Mouse (Mus musculus): ENCODE results near the gene Ncbp1. TPM values are rescaled to one million over a fixed set of nuclear protein-coding genes. Genes with fewer than 3 reads are reported as not detected.
A peak's percentile ranks its signal among the peaks of the same experiment; 100 is the strongest.

The Ncbp1 gene
- polyA plus RNA-seq (2015; fragmentation: Nextera tagmentation; extraction: Ambion mirVana) = 21.9 and 23.8 TPM in 2 replicates

DNA sequence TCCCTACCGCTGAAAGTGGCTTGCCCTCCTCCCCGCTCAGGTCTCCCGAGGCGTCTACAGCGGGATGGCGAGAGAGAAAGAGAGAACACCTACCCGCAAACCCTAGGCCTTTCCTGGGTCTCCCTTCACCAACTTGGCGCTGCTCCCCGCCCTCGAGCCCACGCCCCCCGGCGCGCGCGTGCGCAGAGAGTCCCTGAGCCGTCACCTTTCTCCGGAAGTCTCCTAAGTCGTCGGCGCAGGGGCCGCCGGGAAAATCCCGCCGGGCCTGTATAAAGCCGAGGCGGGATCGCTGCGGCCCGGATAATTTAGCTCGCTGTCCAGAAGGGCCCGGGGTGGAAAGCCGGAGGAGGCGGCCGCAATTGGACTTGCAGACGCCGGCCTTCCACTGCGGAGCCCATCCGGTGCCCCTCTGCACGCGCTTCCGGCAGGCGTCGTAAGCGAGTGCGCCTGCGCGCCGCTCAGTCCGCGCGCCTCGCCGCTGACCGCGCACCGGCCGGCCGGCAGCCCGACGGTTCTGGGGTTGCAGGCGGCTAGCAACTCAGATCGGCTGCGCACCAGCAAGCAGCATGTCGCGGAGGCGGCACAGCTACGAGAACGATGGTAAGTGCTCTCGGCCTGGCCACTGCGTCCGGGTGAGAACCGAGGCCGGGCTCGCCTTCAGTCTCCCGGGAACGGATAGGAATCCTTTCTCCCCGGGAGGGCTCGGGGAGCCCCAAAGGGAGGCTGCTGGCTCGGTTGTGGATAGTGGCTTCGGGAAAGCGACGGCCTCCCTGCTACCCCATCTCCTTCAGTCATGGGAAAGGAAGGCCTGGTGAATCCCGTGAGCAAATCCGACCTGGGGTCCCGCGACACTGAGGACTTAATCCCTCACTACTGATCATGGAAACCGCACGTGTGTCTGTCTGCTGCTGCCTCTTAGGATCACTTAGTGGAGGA lies at the start of gene Ncbp1, which contains the start of gene Tstd2:
TSS of gene Ncbp1 (plus strand) at position 327 of the 936 bp plus-strand sequence.
TSS of gene Tstd2 (minus strand) at position 408 of the 936 bp plus-strand sequence.
- ATAC-seq = peak; percentile 96
- under 1% methylated on average over 86 of the region's 90 CpGs for WGBS

DNA sequence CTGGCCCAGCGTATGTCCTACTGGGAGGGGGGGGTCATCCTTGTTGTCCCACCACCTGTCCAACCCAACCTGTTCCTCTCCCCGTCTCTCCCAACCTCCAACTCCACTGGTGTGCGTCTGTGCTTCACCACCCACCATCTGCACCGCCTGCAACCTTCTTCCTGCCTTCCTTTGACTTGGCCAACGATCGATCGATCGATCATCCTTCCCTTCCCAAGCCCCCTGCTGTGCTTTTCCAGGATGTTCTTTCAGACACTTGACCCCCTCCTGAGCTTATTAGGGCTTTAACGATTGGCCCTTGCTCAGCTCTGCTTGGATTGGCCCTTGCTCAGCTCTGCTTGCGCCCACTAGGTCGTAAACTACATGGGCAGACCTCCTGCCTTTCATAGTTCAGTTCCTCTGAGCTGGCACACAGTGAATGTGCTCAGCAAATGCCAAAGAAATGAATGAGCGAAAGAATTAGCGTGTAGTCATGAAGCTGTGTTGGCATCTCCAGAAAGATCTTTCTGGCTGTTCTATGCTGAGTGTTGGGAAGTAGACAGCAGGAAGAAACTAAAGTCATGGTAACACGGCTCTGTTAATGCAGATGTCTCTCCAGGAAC lies 48.8 kb upstream of the Ncbp1 start:
- Histone ChIP-seq H3K36me3 (ENCODE audit: insufficient read depth, low read length) (no peaks in the 10 kb centered on the region), H3K27me3 (replicated peaks; ENCODE audit: insufficient read depth, low read length) (no peaks in the 10 kb centered on the region), H3K27ac (ENCODE audit: low read length) (no peak overlapping the region), H3K4me2 (replicated peaks; ENCODE audit: low read depth, low read length) (no peak overlapping the region), H3K4me1 (ENCODE audit: insufficient read depth, low read depth, low read length) (no peaks in the 10 kb centered on the region; the same call in 1 of the 2 replicates), H3K9me3 (ENCODE audit: low read length) (no peaks in the 10 kb centered on the region), H3K9ac (replicated peaks; ENCODE audit: low read depth) (no peak overlapping the region), H3K4me3 (ENCODE audit: low read depth, low read length) (no peak overlapping the region)
- no peak for ATAC-seq
- 93% methylated on average over 14 of the region's 14 CpGs for WGBS
- no peak for TF ChIP-seq EP300 (IDR thresholded peaks at IDR 0.05)
- no peak for TF ChIP-seq CTCF (IDR thresholded peaks at IDR 0.05)
- no peak for DNase-seq (ENCODE audit: low spot score)

More for the DNA sequence above, at the start of gene Ncbp1, which contains the start of gene Tstd2:
- Histone ChIP-seq H3K4me2 (replicated peaks; ENCODE audit: low read depth, low read length) (peak within 1 kb of the TSS; percentile 87), H3K36me3 (ENCODE audit: insufficient read depth, low read length) (no peaks in the 10 kb centered on the region), H3K4me1 (ENCODE audit: insufficient read depth, low read depth, low read length) (peaks cover 16% of the 10 kb centered on the region; the same call in 1 of the 2 replicates), H3K4me3 (ENCODE audit: low read depth, low read length) (peak within 1 kb of the TSS; percentile 83), H3K27me3 (replicated peaks; ENCODE audit: insufficient read depth, low read length) (no peaks in the 10 kb centered on the region), H3K9me3 (ENCODE audit: low read length) (no peaks in the 10 kb centered on the region), H3K9ac (replicated peaks; ENCODE audit: low read depth) (peak within 1 kb of the TSS; percentile 90), H3K27ac (ENCODE audit: low read length) (peak within 1 kb of the TSS; percentile 99)
- TF ChIP-seq EP300 (IDR thresholded peaks at IDR 0.05) = no peak
- TF ChIP-seq CTCF (IDR thresholded peaks at IDR 0.05) = peak; percentile 10; the same call in 1 of the 2 replicates
- peak; percentile 94 for DNase-seq (ENCODE audit: low spot score)

DNA sequence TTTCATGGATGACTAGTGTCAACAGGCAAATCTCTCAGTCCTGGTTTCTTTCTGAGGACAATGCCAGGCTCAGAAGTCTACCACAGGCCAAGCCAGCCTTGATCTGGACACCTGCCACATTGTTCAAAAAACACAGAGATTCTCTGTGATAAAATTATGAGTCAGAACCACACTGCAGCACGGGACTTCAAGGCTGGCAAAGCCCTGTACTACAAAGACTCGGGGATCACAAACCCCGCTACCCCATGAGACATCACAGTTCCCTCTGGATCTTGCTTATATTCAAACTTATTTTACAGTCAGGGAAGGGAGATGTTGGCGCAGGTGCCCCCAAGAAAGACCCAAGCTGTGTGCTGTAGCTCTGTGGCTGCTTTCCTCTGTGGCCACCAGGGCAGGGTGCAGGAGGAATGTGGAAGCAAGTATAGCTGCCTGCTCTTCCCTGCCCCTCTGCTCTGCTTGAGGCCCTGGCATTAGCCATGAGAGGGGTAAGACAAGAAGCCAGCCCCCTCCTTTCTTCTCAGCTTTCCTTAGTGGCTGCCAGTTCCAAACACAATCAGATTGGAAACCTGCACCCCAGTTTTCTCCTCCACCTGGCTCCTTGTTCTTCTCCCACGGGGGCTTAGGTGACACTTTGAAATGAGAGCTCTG lies 45.9 kb upstream of the Ncbp1 start:
- Histone ChIP-seq H3K27ac (ENCODE audit: low read length) (no peak overlapping the region), H3K4me3 (ENCODE audit: low read depth, low read length) (no peak overlapping the region), H3K9ac (replicated peaks; ENCODE audit: low read depth) (no peak overlapping the region), H3K4me1 (ENCODE audit: insufficient read depth, low read depth, low read length) (no peaks in the 10 kb centered on the region), H3K4me2 (replicated peaks; ENCODE audit: low read depth, low read length) (no peak overlapping the region), H3K27me3 (replicated peaks; ENCODE audit: insufficient read depth, low read length) (no peaks in the 10 kb centered on the region), H3K9me3 (ENCODE audit: low read length) (no peaks in the 10 kb centered on the region), H3K36me3 (ENCODE audit: insufficient read depth, low read length) (no peaks in the 10 kb centered on the region)
- DNase-seq (ENCODE audit: low spot score) (no peak), ATAC-seq (no peak)
- TF ChIP-seq EP300 (IDR thresholded peaks at IDR 0.05) (no peak), CTCF (IDR thresholded peaks at IDR 0.05) (no peak)
- WGBS = 82% methylated on average over 5 of the region's 5 CpGs

DNA sequence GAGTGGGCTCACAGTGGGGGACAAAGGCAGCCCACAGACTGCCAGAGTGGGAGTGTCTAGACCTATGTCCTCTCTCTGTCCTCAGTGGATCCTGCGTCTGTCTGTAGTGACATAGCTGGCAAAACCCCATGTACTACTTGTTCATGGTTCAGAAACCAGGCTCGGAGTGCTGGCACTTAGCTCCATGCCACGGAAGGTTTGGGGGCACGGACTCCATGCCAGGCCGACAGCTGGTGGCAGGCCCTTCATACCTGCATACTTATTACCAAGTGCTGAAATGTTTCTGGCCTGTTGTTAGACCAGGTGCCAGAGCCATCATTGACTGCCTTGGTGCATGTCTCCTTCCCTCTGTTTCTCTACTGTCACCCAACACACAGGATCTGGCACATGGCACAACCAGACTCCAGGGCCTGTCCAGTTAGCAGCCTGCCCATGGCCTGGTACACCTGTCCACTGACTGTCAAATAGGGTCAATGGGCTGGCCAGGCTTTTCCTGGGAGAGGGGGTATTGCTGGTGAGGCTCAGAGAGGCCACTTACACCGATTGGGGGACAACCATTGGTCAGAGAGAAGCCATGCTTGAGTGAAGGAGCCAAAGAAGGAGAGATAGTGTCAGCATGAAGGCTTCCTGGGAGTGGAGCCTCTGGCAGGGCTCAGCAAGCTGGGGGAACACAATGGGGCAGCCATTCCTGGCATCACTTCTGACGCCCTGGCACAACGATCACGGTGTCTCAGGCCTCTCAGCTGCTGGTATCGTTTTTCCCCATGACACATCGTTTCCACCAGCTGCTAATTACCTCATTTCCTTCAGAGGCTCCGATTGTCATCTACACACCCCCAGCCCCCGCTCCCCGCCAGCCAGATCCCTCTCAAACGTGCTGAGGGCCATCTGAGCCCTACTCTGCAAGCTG lies 43.2 kb upstream of the Ncbp1 start:
- Histone ChIP-seq H3K9ac (replicated peaks; ENCODE audit: low read depth) (no peak overlapping the region), H3K36me3 (ENCODE audit: insufficient read depth, low read length) (no peaks in the 10 kb centered on the region), H3K4me2 (replicated peaks; ENCODE audit: low read depth, low read length) (no peak overlapping the region), H3K27ac (ENCODE audit: low read length) (no peak overlapping the region), H3K27me3 (replicated peaks; ENCODE audit: insufficient read depth, low read length) (no peaks in the 10 kb centered on the region), H3K9me3 (ENCODE audit: low read length) (no peaks in the 10 kb centered on the region), H3K4me3 (ENCODE audit: low read depth, low read length) (no peak overlapping the region), H3K4me1 (ENCODE audit: insufficient read depth, low read depth, low read length) (no peaks in the 10 kb centered on the region)
- no peak for ATAC-seq
- TF ChIP-seq EP300 (IDR thresholded peaks at IDR 0.05) = no peak
- TF ChIP-seq CTCF (IDR thresholded peaks at IDR 0.05) = no peak
- 54% methylated on average over 15 of the region's 15 CpGs for WGBS
- DNase-seq (ENCODE audit: low spot score) = no peak

DNA sequence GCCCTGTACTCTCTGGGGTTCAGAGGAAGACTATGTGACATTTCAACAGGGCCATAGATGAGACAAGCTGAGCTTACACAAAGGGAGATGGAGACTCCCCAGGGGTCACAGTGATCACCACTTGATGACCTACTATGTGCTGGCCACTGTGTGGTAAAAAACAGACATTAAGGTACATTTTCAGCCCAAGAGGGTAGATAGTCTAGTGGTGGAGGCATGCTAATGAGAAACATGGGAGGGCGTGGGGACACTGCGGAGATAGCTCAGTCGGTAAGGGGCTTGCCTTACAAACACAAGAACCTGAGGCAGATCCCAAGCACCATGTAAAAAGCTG lies 42.6 kb upstream of the Ncbp1 start:
- TF ChIP-seq CTCF (IDR thresholded peaks at IDR 0.05) (no peak), EP300 (IDR thresholded peaks at IDR 0.05) (no peak)
- H3K4me3 ChIP-seq (ENCODE audit: low read depth, low read length) = no peak overlapping the region
- 92% methylated on average over 3 of the region's 3 CpGs for WGBS

More for the DNA sequence above, 42.6 kb upstream of the Ncbp1 start:
- H3K27me3 ChIP-seq (replicated peaks; ENCODE audit: insufficient read depth, low read length) = no peaks in the 10 kb centered on the region
- no peak overlapping the region for H3K4me2 ChIP-seq (replicated peaks; ENCODE audit: low read depth, low read length)
- no peak overlapping the region for H3K27ac ChIP-seq (ENCODE audit: low read length)
- H3K4me1 ChIP-seq (ENCODE audit: insufficient read depth, low read depth, low read length) = no peaks in the 10 kb centered on the region
- no peak for DNase-seq (ENCODE audit: low spot score)
- H3K36me3 ChIP-seq (ENCODE audit: insufficient read depth, low read length) = no peaks in the 10 kb centered on the region
- no peak overlapping the region for H3K9ac ChIP-seq (replicated peaks; ENCODE audit: low read depth)
- H3K9me3 ChIP-seq (ENCODE audit: low read length) = no peaks in the 10 kb centered on the region
- ATAC-seq = no peak

Data from lung, postnatal 0 days (tissue).